Mouse (Mus musculus) forebrain, embryonic 16.5 days (tissue): ENCODE results near the gene Gm9747. TPM values are rescaled to one million over a fixed set of nuclear protein-coding genes. Genes with fewer than 3 reads are reported as not detected.

Source experiments
- ATAC-seq: fragments of 200-750 bp; cut with Nextera tagmentation; 2 replicates; pipeline ENCODE4 v1.8.0; 2017; ENCODE audit warnings: mild to moderate bottlenecking, moderate library complexity
- H3K27ac ChIP-seq: fragments of 300-500 bp; sonication (generic); 2 replicates; pipeline ENCODE4 v1.5.1; 2014; ENCODE audit warnings: low read length, control low read depth
- H3K27me3 ChIP-seq: fragments of 300-500 bp; sonication (generic); replicated peaks from 2 replicates; pipeline ENCODE4 v1.6.1; 2014; ENCODE audit warnings: low read length; ENCODE audit not compliant: control insufficient read depth, insufficient read depth
- H3K36me3 ChIP-seq: fragments of 300-500 bp; sonication (generic); 2 replicates; pipeline ENCODE4 v1.6.1; 2014; ENCODE audit not compliant: control insufficient read depth, insufficient read depth
- H3K4me1 ChIP-seq: fragments of 300-500 bp; sonication (generic); replicated peaks from 2 replicates; pipeline ENCODE4 v1.6.1; 2014; ENCODE audit warnings: low read length; ENCODE audit not compliant: control insufficient read depth, insufficient read depth
- H3K4me2 ChIP-seq: fragments of 300-500 bp; sonication (generic); 2 replicates; pipeline ENCODE4 v1.6.1; 2014; ENCODE audit warnings: mild to moderate bottlenecking, low read length, control low read depth
- H3K4me3 ChIP-seq: fragments of 300-500 bp; sonication (generic); replicated peaks from 2 replicates; pipeline ENCODE4 v1.5.1; 2014; ENCODE audit warnings: mild to moderate bottlenecking, low read length, control low read depth
- H3K9ac ChIP-seq: fragments of 300-500 bp; sonication (generic); replicated peaks from 2 replicates; pipeline ENCODE4 v1.6.1; 2014; ENCODE audit warnings: low read depth, low read length, control low read depth
- H3K9me3 ChIP-seq: fragments of 300-500 bp; sonication (generic); 2 replicates; pipeline ENCODE4 v1.6.1; 2016; ENCODE audit warnings: low read length; ENCODE audit not compliant: control insufficient read depth
- WGBS: fragments of 180-500 bp; shearing (Covaris S2); extraction: QIAGEN DNeasy Blood & Tissue Kit; methylation state at CpG from one replicate; pipeline ENCODE4 v1.1.7; 2014; 5-methylcytosine and 5-hydroxymethylcytosine counted together
- polyA plus RNA-seq: library from polyadenylated mRNA; unstranded; fragments of >200 nt; fragmentation: Nextera tagmentation; extraction: Ambion mirVana; gene quantifications from 2 replicates; pipeline ENCODE4 v1.2.1, GENCODE M21; 2015

The Gm9747 gene
- polyA plus RNA-seq, 1 experiment from 2014 or later: 30.1 TPM

DNA sequence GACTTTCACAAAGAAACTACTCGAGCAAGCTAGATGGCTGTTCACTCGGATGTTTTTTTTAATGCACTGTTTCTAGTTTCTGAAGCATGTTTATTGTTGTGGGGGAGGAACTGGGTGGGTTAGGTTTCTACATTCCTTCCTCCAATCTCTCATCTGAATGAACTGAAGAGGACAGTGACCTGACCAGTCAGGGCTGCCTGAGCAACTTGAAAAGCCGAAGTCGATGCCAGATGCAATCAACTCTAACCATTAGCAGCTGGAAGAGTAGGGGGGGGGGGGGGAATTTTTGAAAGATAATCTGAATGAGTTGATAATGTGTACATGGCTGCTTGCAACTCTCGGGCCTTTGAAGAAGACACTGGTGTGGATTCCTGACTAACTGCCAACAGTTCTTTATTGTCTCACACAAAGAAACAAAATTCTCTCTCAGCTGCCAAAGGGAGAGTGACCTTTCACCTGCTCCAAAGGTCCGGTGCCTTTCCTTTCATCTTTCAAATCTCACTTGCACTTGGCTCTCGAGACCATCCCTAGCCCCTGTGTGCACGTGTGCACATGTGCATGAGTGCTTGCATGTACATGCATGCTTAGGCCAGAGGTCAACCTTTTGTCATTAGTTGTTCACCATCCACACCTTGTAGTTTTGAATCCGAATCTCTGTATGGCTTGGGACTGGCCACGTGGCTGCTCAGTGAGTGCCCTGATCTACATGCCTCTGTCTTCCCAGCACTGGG, 14.5 kb downstream of the Gm9747 start:
- Histone ChIP-seq H3K9ac (no peak overlapping the region), H3K9me3 (no peaks in the 10 kb centered on the region), H3K4me3 (no peak overlapping the region), H3K27me3 (no peaks in the 10 kb centered on the region), H3K27ac (no peak overlapping the region), H3K4me2 (no peak overlapping the region), H3K4me1 (no peaks in the 10 kb centered on the region; the same call in 1 of the 2 replicates), H3K36me3 (no peaks in the 10 kb centered on the region)
- no peak for ATAC-seq
- WGBS: 67% methylated on average over 10 of the region's 10 CpGs

DNA sequence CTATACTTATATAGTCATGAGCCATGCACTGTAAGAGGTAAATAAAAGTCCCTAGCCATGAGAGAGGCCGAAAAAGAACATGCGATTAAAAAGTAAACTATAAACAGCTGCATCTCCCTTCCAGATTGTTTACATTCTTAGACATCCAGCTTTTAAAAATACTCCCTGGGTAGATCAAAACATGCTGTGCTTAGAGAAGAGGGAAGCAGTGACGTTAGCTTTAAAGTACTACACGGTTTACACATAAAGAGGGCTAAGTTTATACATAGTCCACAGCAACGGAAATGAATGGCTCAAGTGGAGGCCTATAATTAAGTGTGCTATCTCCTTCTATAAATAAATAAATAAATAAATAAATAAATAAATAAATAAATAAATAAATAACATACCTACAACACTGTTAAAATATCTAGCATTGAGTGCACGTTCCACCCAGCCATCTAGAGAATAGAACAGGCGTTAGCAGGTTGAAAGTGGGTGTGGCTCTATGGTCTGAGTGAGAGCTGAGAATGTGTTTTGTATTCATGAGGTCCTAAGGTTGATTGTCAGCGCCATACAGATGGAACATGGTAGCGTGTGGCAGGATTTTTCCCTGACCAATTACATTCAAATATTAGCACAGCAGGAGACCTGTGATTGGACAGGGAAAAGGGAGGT, 21.0 kb downstream of the Gm9747 start:
- Histone ChIP-seq H3K4me3 (no peak overlapping the region), H3K36me3 (no peaks in the 10 kb centered on the region), H3K9me3 (no peaks in the 10 kb centered on the region), H3K4me2 (no peak overlapping the region), H3K27ac (no peak overlapping the region), H3K9ac (no peak overlapping the region), H3K4me1 (peaks cover 5% of the 10 kb centered on the region; the same call in 1 of the 2 replicates), H3K27me3 (no peaks in the 10 kb centered on the region)
- no peak for ATAC-seq
- WGBS: 83% methylated on average over 9 of the region's 9 CpGs

DNA sequence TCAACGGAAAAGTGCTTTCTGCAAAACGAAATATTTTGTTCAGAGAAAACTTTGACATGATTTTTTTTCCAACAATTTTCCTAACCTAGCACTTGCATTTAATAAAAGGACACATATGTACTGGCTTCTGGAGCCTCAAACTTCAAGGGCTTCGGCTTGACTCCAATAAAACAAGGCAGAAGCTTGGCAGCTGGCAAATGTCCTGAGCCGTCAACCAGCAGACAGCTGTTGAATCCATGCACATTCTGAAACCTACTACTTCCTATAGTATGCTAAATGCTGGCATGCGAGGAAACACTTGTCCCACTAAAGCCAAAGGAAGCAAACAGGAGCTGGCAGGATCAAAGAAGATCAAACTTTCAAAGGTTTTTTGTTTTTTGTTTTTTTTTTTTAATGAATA, 24.5 kb downstream of the Gm9747 start:
- H3K9me3 ChIP-seq: no peaks in the 10 kb centered on the region
- H3K27me3 ChIP-seq: no peaks in the 10 kb centered on the region
- 47% methylated on average over 5 of the region's 5 CpGs for WGBS
- H3K4me2 ChIP-seq: no peak overlapping the region
- H3K4me1 ChIP-seq: peaks cover 17% of the 10 kb centered on the region
- no peak overlapping the region for H3K27ac ChIP-seq
- H3K36me3 ChIP-seq: no peaks in the 10 kb centered on the region
- H3K4me3 ChIP-seq: no peak overlapping the region
- no peak for ATAC-seq
- no peak overlapping the region for H3K9ac ChIP-seq

DNA sequence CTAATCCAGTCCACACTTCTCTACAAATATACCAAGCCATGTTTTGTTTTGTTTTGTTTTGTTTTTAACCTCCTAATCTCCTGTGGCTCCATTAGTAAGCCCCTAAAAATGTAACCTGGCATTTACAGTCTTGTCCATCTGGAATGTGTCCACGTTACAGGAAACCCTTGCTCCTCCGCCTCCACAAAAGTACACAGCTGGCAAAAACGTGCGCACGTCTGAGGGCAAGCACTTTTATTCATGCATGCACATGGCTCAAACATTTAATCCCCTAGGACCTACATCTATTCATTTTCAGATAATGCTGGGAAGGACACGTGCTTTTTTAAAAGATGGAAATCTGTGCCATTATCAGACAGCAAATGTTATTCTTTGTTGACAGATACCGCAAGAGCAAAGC, 25.4 kb downstream of the Gm9747 start:
- H3K4me1 ChIP-seq: peaks cover 17% of the 10 kb centered on the region
- no peak overlapping the region for H3K4me2 ChIP-seq
- ATAC-seq: no peak
- WGBS: 46% methylated on average over 7 of the region's 7 CpGs
- H3K36me3 ChIP-seq: no peaks in the 10 kb centered on the region
- H3K27ac ChIP-seq: no peak overlapping the region
- H3K9me3 ChIP-seq: no peaks in the 10 kb centered on the region
- H3K9ac ChIP-seq: no peak overlapping the region
- H3K4me3 ChIP-seq: no peak overlapping the region
- no peaks in the 10 kb centered on the region for H3K27me3 ChIP-seq

DNA sequence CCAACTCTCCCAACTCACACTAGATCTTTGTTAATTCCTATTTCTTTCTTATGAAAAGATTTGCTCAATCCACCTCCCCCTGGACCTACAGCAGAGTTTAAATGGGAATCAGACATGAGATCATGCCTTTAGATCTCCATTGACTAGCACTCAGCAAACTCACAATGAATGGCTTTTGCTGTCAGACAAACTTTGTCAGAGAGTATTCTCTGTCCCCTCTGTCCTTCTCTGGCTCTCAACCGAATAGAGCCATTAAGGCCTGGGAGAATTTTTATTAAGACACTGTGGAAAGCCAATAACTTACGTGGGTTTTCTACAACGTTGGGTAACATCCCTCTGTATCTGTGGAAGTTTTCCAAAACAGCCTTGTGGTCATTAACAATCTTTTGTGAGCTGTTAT, 27.1 kb downstream of the Gm9747 start:
- Histone ChIP-seq H3K9ac (no peak overlapping the region), H3K27me3 (no peaks in the 10 kb centered on the region), H3K36me3 (no peaks in the 10 kb centered on the region), H3K9me3 (no peaks in the 10 kb centered on the region), H3K27ac (no peak overlapping the region), H3K4me3 (no peak overlapping the region), H3K4me1 (peaks cover 17% of the 10 kb centered on the region), H3K4me2 (no peak overlapping the region)
- 27% methylated on average over 3 of the region's 3 CpGs for WGBS
- no peak for ATAC-seq

DNA sequence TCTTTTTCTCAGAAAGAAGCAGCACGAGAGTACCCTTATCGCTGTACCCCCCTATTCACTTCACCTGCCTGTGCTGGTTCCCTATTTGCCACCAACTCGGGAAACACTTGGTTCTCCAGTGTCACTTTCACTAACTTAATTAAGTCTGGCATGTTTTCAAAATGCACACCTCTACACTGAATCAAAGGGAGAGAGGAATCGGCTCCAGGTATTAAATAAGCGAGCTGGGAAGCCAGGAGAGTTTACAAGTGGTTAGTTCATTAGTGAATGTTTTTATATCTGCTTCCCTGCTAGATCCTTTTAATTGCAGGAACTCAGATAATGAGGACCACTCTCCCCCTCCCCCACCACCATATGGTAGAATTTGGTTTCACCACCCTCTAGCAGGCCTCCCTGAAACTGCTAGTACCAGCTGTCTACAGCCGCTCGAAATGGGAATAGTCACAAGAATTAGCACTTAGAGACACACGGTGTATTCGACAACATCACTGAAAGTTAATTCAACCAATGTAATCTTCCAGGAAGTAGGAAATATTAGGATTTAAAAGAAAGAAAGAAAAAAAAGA, 28.2 kb downstream of the Gm9747 start:
- H3K27ac ChIP-seq: peak overlapping the region; percentile 58; the same call in 1 of the 2 replicates
- no peaks in the 10 kb centered on the region for H3K27me3 ChIP-seq
- WGBS: 15% methylated on average over 9 of the region's 9 CpGs

DNA sequence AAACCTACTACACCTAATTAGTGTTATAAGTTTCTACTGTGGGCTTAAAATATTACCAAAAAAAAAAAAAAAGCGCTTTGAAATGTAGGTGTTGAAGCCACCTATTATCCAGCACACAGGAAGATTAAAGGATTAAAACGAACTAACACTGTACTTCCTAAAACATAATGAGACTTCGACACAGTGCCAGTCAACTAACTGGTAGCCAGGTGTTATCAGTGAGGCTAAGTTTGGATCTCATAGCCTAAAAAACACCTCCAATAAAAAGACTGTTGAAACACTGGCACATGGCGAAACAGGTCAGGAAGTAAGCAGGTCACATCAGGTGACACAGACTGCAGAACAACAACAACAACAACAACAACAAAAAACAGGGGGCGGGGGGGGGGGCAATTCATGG, 28.7 kb downstream of the Gm9747 start:
- no peak overlapping the region for H3K4me3 ChIP-seq
- H3K27me3 ChIP-seq: no peaks in the 10 kb centered on the region
- H3K4me1 ChIP-seq: peaks cover 17% of the 10 kb centered on the region
- no peaks in the 10 kb centered on the region for H3K9me3 ChIP-seq
- no peak overlapping the region for H3K27ac ChIP-seq
- H3K36me3 ChIP-seq: no peaks in the 10 kb centered on the region
- H3K9ac ChIP-seq: no peak overlapping the region
- ATAC-seq: peak; percentile 38; the same call in 1 of the 2 replicates
- WGBS: 51% methylated on average over 5 of the region's 5 CpGs
- H3K4me2 ChIP-seq: no peak overlapping the region

More for the DNA sequence above, 28.2 kb downstream of the Gm9747 start:
- H3K9ac ChIP-seq: no peak overlapping the region
- ATAC-seq: peak; percentile 95
- no peak overlapping the region for H3K4me3 ChIP-seq
- no peaks in the 10 kb centered on the region for H3K36me3 ChIP-seq
- H3K9me3 ChIP-seq: no peaks in the 10 kb centered on the region
- peaks cover 17% of the 10 kb centered on the region for H3K4me1 ChIP-seq
- H3K4me2 ChIP-seq: peak overlapping the region; percentile 42; the same call in 1 of the 2 replicates

DNA sequence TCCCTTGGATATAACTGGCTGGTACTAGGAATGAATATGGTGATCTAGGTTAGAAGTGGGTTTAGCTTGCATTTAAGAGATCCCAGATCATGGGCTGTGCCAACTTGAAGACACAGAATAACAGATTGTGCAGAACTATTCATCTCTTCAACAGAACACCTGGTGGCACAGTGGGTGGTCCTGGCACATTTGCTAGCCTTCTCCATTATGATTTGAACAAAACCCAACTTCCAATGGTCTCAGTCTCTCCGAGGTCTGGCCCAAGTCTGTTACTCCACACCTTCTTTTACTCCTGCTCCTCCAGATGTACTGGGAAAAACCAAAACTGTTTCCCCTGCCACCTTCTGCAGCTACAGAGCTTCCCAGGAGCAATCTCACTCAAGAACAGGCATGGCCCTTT, 29.4 kb downstream of the Gm9747 start:
- WGBS: 23% methylated on average over 1 of the region's 1 CpGs
- ATAC-seq: no peak
- no peaks in the 10 kb centered on the region for H3K36me3 ChIP-seq

DNA sequence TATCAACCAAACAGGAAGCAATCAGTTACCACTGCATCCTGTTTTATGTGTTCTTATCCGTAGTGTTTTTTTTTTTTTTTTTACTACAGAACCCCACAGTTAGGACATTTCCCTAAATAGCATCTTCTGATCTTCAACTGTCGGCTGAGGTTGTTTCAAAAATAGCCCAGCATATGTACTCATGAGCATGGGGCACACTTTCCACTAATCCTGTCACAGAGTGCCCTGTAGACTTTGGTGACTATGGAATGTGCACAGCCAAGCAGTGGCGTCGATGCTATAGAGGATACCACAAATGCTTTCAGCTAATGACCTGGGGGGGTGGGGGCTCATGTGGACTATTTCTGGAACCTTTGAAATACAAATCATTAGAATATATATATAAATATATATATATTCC, 34.6 kb downstream of the Gm9747 start:
- no peak for ATAC-seq
- no peak overlapping the region for H3K9ac ChIP-seq
- no peaks in the 10 kb centered on the region for H3K4me1 ChIP-seq
- no peaks in the 10 kb centered on the region for H3K9me3 ChIP-seq
- no peaks in the 10 kb centered on the region for H3K36me3 ChIP-seq
- 88% methylated on average over 4 of the region's 4 CpGs for WGBS
- no peaks in the 10 kb centered on the region for H3K27me3 ChIP-seq
- H3K4me3 ChIP-seq: no peak overlapping the region
- no peak overlapping the region for H3K27ac ChIP-seq
- no peak overlapping the region for H3K4me2 ChIP-seq

More for the DNA sequence above, 29.4 kb downstream of the Gm9747 start:
- Histone ChIP-seq H3K4me1 (peaks cover 17% of the 10 kb centered on the region), H3K27me3 (no peaks in the 10 kb centered on the region), H3K9me3 (no peaks in the 10 kb centered on the region), H3K4me3 (no peak overlapping the region), H3K27ac (no peak overlapping the region), H3K4me2 (no peak overlapping the region), H3K9ac (no peak overlapping the region)
